In genomic region chr2:172860593-172860992, GRCm38 (mm10) we compare ENCODE assay signal across 12 mouse cellular contexts.
"Had no signal": no experiment of that assay in that cellular context is flagged by ENCODE, and none has a peak within 500 bp of the region (broad histone marks: within the 10 kb centered on the region; RNA-seq: fewer than 3 reads in every experiment).

No protein-coding gene starts in this region.

- DNase-seq: kidney, postnatal 25 days; layer of hippocampus, adult 9-11 months; liver, embryonic 13.5 days; lung, adult 2 months; lung, postnatal 14 days; lung, postnatal 4 days; midbrain, embryonic 14.5 days; thymus, postnatal 25 days had no signal

- H3K27ac ChIP-seq: kidney, postnatal 0 days; layer of hippocampus, adult 2 months; left cerebral cortex, adult 2 months; liver, embryonic 13.5 days had no signal

- H3K9me3 ChIP-seq: liver, embryonic 13.5 days had no signal

- H3K9ac ChIP-seq: liver, embryonic 13.5 days had no signal

- H3K4me2 ChIP-seq: liver, embryonic 13.5 days; midbrain, embryonic 11.5 days had no signal

- H3K4me3 ChIP-seq: layer of hippocampus, adult 2 months; left cerebral cortex, adult 2 months; liver, embryonic 13.5 days had no signal

- H3K36me3 ChIP-seq: liver, embryonic 13.5 days had no signal
